Mouse (Mus musculus): ENCODE results near the gene Tbc1d10b. TPM values are rescaled to one million over a fixed set of nuclear protein-coding genes. Genes with fewer than 3 reads are reported as not detected.

The Tbc1d10b gene
- total and polyA plus RNA-seq, 3 experiments: 37.4 to 70.3 TPM; not detected in 1

DNA sequence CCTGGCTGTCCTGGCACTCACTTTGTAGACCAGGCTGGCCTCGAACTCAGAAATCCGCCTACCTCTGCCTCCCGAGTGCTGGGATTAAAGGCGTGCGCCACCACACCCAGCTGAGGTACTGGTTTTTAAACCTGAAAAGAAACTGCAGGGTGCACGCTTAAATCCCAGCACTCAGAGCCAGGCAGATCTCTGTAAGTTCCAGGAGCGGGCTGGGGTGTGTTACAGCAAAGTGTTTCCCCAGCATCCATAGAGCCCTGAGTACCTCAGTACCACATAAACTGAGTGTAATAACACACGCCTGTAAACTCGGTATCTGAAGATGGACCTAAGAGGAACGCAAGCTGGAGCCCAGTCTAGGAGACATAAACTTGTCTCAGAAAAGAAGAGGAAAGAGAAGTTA lies 20.9 kb downstream of the Tbc1d10b start:
- Histone ChIP-seq H3K9ac (ENCODE audit: control insufficient read depth, low read depth, low read length, poor library complexity, severe bottlenecking) (no peak overlapping the region), H3K27ac (ENCODE audit: control insufficient read depth, low read depth, low read length) (no peak overlapping the region), H3K79me2 (ENCODE audit: control insufficient read depth, insufficient read depth, low read length, poor library complexity) (no peaks in the 10 kb centered on the region; the same call in 1 of the 2 replicates), H3K36me3 (ENCODE audit: control insufficient read depth in 1 of 2, insufficient read depth in 2 of 2, low read length in 2 of 2) (peaks cover 0 to 32% of the 10 kb centered on the region in 2 experiments; a peak in 2 of 4 replicates), H3K27me3 (ENCODE audit: control insufficient read depth in 1 of 2, insufficient read depth in 2 of 2, low read length in 2 of 2) (no peaks in the 10 kb centered on the region), H3K4me1 (ENCODE audit: control insufficient read depth in 1 of 2, insufficient read depth in 2 of 2, low read length in 2 of 2) (peaks cover 23 to 28% of the 10 kb centered on the region in 2 experiments), H3K4me3 (ENCODE audit: control insufficient read depth in 1 of 2, insufficient read depth in 1 of 2, low read depth in 2 of 2, low read length in 2 of 2) (no peak overlapping the region), H3K9me3 (replicated peaks; ENCODE audit: insufficient read depth, low read length) (no peaks in the 10 kb centered on the region)
- no peak for DNase-seq (ENCODE audit: low read depth, low spot score)
- TF ChIP-seq USF1 (IDR thresholded peaks at IDR 0.05; ENCODE audit: low read depth, low read length) (no peak), ZMIZ1 (IDR thresholded peaks at IDR 0.05; ENCODE audit: low read depth, low read length) (no peak), RAD21 (IDR thresholded peaks at IDR 0.05; ENCODE audit: low read depth, low read length) (no peak), MAFK (IDR thresholded peaks at IDR 0.05; ENCODE audit: borderline replicate concordance, low read depth, low read length) (no peak), ZKSCAN1 (IDR thresholded peaks at IDR 0.05; ENCODE audit: low read depth, low read length) (no peak), NRF1 (IDR thresholded peaks at IDR 0.05; ENCODE audit: insufficient read depth, low read depth, low read length, poor library complexity, severe bottlenecking) (no peak), SIN3A (IDR thresholded peaks at IDR 0.05; ENCODE audit: low read length) (no peak), MAX (IDR thresholded peaks at IDR 0.05; ENCODE audit: low read length) (no peak), KAT2A (conservative IDR thresholded peaks at IDR 0.05; ENCODE audit: low read depth, low read length) (no peak), TAL1 (IDR thresholded peaks at IDR 0.05; ENCODE audit: low read length) (no peak), CHD1 (IDR thresholded peaks at IDR 0.05; ENCODE audit: low read depth, low read length) (no peak), GABPA (IDR thresholded peaks at IDR 0.05; ENCODE audit: low read depth, low read length) (no peak), EP300 (IDR thresholded peaks at IDR 0.05; ENCODE audit: low read depth in 1 of 2, low read length in 2 of 2) (no peak)

DNA sequence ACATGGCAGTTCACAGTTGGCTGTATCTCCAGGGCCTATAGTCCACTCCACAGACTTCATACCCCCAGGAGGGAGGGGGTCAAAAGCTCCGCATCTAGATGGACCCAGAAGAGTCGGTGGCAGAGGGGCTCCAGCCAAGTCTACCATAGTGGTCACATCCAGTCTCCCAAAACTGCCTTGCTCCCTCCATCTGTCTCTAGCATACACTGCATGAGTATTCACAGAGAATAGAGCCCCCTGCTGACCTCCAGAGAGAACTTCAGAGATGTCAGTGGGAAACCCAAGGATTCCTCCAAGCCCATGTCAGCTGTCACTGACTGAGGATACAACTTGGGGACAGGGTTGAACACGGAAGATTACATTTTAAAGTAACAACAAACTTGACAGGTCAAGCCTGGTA lies 22.7 kb downstream of the Tbc1d10b start:
- peak; percentile 78 for DNase-seq (ENCODE audit: low read depth, low spot score)
- Histone ChIP-seq H3K27me3 (ENCODE audit: control insufficient read depth in 1 of 2, insufficient read depth in 2 of 2, low read length in 2 of 2) (no peaks in the 10 kb centered on the region), H3K4me3 (ENCODE audit: control insufficient read depth in 1 of 2, insufficient read depth in 1 of 2, low read depth in 2 of 2, low read length in 2 of 2) (no peak overlapping the region), H3K79me2 (ENCODE audit: control insufficient read depth, insufficient read depth, low read length, poor library complexity) (no peaks in the 10 kb centered on the region; the same call in 1 of the 2 replicates), H3K4me1 (ENCODE audit: control insufficient read depth in 1 of 2, insufficient read depth in 2 of 2, low read length in 2 of 2) (peaks cover 35 to 40% of the 10 kb centered on the region in 2 experiments), H3K36me3 (ENCODE audit: control insufficient read depth in 1 of 2, insufficient read depth in 2 of 2, low read length in 2 of 2) (peaks cover 0 to 46% of the 10 kb centered on the region in 2 experiments; a peak in 2 of 4 replicates), H3K9me3 (replicated peaks; ENCODE audit: insufficient read depth, low read length) (no peaks in the 10 kb centered on the region), H3K27ac (ENCODE audit: control insufficient read depth, low read depth, low read length) (peak overlapping the region; percentile 92), H3K9ac (ENCODE audit: control insufficient read depth, low read depth, low read length, poor library complexity, severe bottlenecking) (peak overlapping the region; percentile 59)
- peak; percentile 61; the same call in 1 of the 2 replicates for TF ChIP-seq MAZ (IDR thresholded peaks at IDR 0.05; ENCODE audit: low read depth, low read length)
- TF ChIP-seq ZNF384 (IDR thresholded peaks at IDR 0.05; ENCODE audit: low read depth, low read length): no peak
- peak; percentile 8; the same call in 1 of the 2 replicates for TF ChIP-seq TCF12 (IDR thresholded peaks at IDR 0.05; ENCODE audit: low read depth, low read length)
- TF ChIP-seq RCOR1 (IDR thresholded peaks at IDR 0.05; ENCODE audit: low read depth, low read length): 0 out of 2 replicates have a peak, but pooled peaks have one; percentile 30
- TF ChIP-seq EP300 (IDR thresholded peaks at IDR 0.05; ENCODE audit: low read depth in 1 of 2, low read length in 2 of 2): 0 out of 4 replicates have a peak, but pooled peaks of 1 of the 2 experiments have one; percentile 23
- TF ChIP-seq SMC3 (IDR thresholded peaks at IDR 0.05; ENCODE audit: low read depth, low read length): peak; percentile 77
- no peak for TF ChIP-seq MYB (IDR thresholded peaks at IDR 0.05; ENCODE audit: low read depth, low read length)
- TF ChIP-seq MYC (IDR thresholded peaks at IDR 0.05; ENCODE audit: low read depth, low read length): 0 out of 2 replicates have a peak, but pooled peaks have one; percentile 40
- peak; percentile 74 for TF ChIP-seq RAD21 (IDR thresholded peaks at IDR 0.05; ENCODE audit: low read depth, low read length)
- no peak for TF ChIP-seq POLR2AphosphoS5 (IDR thresholded peaks at IDR 0.05; ENCODE audit: borderline replicate concordance, low read depth, low read length)
- 0 out of 2 replicates have a peak, but pooled peaks have one; percentile 17 for TF ChIP-seq JUND (IDR thresholded peaks at IDR 0.05; ENCODE audit: low read depth, low read length)
- peak; percentile 35 to 88 (median 66) for TF ChIP-seq CTCF (IDR thresholded peaks at IDR 0.05 in 2 of 3, conservative IDR thresholded peaks at IDR 0.05 in 1 of 3; ENCODE audit: control insufficient read depth in 1 of 3, insufficient read depth in 1 of 3, low read depth in 2 of 3, low read length in 3 of 3, poor library complexity in 1 of 3, severe bottlenecking in 1 of 3)
- TF ChIP-seq ZC3H11A (IDR thresholded peaks at IDR 0.05; ENCODE audit: low read depth, low read length): peak; percentile 74
- 0 out of 2 replicates have a peak, but pooled peaks have one; percentile 20 for TF ChIP-seq ETS1 (IDR thresholded peaks at IDR 0.05; ENCODE audit: low read depth, low read length)
- TF ChIP-seq MAX (IDR thresholded peaks at IDR 0.05; ENCODE audit: low read length): 0 out of 2 replicates have a peak, but pooled peaks have one; percentile 29
- TF ChIP-seq HCFC1 (IDR thresholded peaks at IDR 0.05; ENCODE audit: low read depth, low read length): 0 out of 2 replicates have a peak, but pooled peaks have one; percentile 34
- TF ChIP-seq SIN3A (IDR thresholded peaks at IDR 0.05; ENCODE audit: low read length): peak; percentile 55; the same call in 1 of the 2 replicates
- TF ChIP-seq MAFK (IDR thresholded peaks at IDR 0.05; ENCODE audit: borderline replicate concordance, low read depth, low read length): no peak
- peak; percentile 46; the same call in 1 of the 2 replicates for TF ChIP-seq MXI1 (IDR thresholded peaks at IDR 0.05; ENCODE audit: low read depth, low read length)

All from MEL (cell line).